Mouse (Mus musculus): ENCODE data around the gene Ranbp6.

DNA sequence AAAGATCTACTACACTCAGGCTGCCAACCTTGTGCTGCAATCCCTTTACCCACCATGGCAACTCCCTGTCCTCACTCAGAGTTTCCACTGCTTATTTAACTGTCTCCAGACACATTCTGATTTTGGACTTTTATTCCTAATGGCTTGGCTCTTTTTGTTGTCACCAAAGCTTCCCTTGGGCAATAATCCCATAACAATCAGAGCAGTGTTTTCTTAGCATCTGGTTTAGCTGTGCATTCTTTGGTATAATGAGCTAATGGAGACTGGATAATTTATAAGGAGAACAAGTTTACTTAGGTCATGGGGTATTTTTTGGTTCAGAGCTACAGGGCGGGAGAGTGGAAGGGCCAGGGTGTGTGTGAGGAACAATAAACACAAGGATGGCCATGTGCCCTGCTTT is 25.4 kb upstream of the Ranbp6 start:
- TF ChIP-seq POLR2A (IDR thresholded peaks at IDR 0.05; ENCODE audit: insufficient read depth, low read depth, low read length) (no peak), CTCF (IDR thresholded peaks at IDR 0.05) (no peak), EP300 (IDR thresholded peaks at IDR 0.05; ENCODE audit: insufficient read depth, low read depth, low read length) (no peak)

Measured in heart, adult 2 months (tissue).